Mouse (Mus musculus) embryo, embryonic 11.5 days (tissue): Measurements from ENCODE around the gene Atg7.

Experiments used
- DNase-seq: peaks from one replicate; pipeline ENCODE4 v3.0.0-alpha.2; 2012; ENCODE audit warnings: low read depth, low spot score

Atg7 gene

DNA sequence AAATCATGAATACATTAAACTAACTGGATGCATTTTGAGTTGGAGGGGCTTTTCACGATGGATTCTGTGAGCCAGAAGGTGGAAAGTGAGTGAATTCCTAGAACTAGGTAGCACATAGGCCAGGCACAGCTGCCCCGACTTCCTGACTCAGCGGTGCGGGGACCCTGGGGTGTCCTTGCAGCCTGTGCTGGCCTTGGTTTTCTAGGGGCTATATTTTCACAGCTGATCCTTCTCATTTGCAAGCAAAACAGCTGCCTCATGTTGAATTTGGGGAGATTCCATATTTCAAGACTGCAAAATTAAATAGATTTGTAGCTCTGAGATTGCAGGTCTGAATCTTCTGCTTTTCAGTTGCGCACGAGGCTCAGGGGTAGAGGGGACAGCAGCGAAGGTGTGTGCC, 139.6 kb downstream of the Atg7 start:
- DNase-seq, result no peak

DNA sequence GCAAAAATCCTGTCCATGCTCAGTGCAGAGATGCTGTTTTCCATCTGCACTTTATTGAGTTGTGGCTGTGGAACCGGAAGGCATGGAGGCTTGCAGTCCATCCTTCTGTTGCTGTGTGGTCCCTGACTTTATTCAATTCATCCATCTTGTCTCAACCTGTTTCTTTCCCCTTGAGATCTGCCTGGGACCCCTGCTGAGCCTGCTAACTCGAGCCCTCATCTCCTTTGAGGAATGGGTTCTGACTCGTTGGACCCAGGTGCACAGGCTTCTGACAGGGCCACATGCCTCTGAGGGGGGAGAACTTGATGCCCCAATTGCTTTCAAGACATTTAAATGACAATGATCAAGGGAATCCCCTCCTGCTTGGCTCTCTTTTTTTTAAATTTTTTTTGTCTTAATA, 143.6 kb downstream of the Atg7 start:
- DNase-seq, result no peak

DNA sequence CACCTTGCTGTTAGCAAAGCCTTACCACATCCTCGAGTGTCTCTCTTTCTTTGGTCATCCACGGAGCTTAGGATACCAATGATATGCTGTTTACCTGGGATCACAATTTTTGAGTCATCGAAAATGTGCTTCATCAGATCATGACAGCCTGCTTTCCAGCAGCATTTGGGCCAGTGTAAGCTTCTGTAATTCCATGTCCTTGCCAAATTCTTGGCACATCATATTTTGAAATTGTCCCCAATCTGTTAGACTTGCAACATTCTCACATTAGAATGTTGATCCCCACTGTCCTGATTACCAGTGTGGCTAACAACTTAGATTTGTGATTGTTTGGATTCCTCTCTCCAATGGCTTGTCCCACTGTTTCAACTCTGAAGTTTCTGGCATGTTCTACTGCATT, 144.7 kb downstream of the Atg7 start:
- DNase-seq, result no peak

- DNase-seq, result no peak
These were observed 145.8 kb downstream of the Atg7 start for GRCm38 (mm10) chr6:114788663-114789062.

DNA sequence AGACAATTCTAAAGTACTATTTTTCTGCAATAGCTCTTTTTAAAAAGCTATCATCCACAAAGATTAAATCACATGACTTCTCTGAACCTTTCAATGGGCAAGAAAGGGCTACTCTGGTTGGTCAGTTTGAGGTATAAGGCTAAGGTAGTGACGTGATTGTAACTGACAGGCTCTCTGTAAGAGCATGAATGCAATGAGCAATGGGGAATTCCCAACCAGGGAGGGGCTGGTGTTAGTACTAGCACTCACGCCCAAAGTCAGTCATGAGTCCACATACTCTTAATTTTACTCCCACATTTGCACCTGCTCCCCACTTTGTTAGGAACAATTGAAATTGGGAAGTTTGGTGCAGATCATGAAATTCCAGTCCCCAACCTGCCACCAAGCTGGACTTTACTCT, 147.2 kb downstream of the Atg7 start:
- no peak for DNase-seq

- DNase-seq, result no peak
These were observed 148.0 kb downstream of the Atg7 start for GRCm38 (mm10) chr6:114790902-114791301.

DNA sequence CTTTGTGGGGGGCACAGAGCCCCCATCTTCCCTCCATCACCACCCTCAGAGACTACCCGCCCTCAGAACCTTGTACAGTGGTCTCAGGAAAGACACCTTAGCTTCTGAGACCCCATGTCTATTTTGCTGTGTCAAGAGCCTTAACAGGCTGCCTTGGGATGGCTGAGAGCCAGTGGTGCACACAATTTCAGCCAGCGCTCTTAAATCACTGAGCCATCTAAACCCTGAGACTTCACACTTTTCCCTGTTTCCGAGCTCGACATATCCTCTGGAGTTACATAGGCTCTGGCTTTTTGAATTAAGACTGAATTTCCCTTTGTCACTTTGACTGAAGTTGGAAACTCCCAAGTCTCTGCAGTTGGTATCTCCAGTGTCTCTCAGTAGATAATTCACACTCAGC, 148.9 kb downstream of the Atg7 start:
- DNase-seq, result no peak

DNA sequence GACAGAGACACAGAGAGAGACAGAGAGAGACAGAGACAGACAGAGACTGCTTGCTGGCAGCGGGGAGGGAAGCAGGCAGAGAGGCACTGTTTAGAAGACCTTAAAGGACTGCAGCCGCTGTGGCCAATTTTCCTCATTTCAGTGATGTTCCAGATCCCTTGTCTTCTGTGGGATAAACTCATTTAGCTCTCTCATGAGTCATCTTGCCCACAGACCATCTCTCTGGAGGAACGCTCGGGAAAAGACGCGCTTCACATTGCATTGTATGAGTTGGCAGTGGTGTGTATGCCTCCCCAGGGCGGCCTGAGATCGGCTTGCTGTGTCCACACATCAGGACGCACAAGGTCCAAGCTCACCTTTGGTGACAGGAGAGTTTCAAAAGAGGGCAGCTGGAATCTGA, 151.8 kb downstream of the Atg7 start:
- DNase-seq, result no peak

GRCm38 (mm10) chr6:114795706-114796325, 152.9 kb downstream of the Atg7 start:
- no peak for DNase-seq

DNA sequence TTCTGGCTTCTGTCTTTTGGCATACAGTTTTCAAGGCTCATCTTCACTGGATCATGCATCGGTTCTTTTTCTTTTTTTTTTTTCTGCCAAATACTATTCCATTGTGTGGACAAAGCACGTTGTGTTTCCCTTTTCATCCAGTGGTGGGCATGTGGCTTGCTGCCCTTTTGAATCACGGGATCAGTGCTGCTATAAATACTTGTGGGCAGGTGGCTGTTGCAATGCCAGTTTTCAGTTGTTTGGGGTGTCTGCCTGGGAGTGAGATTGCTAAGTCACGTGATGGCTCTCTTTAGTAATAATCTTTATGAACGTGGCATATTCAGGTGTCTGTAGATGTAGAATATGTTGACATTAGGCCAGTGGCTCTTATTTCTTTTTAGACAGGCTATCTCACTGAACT, 155.0 kb downstream of the Atg7 start:
- no peak for DNase-seq

DNA sequence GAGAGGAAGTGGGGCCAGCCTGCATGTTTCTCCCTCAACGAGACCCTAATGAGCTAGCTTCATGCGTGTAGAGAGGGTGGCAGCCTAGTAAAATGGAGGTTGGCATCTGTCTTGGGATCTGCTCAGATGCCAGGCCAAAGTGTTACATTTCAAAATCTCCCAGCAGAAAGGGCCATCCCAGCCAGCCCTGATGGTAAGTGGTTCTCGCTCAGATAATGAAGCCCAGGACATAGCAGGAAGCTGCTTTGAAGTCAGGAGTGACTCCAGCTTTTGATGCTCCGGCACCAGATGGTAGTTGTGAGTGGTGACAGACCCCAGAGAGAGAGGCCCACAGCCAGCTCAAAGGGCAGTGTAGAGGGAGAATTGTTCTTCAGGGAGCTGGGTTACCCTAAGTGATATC, 155.8 kb downstream of the Atg7 start:
- DNase-seq, result no peak

DNA sequence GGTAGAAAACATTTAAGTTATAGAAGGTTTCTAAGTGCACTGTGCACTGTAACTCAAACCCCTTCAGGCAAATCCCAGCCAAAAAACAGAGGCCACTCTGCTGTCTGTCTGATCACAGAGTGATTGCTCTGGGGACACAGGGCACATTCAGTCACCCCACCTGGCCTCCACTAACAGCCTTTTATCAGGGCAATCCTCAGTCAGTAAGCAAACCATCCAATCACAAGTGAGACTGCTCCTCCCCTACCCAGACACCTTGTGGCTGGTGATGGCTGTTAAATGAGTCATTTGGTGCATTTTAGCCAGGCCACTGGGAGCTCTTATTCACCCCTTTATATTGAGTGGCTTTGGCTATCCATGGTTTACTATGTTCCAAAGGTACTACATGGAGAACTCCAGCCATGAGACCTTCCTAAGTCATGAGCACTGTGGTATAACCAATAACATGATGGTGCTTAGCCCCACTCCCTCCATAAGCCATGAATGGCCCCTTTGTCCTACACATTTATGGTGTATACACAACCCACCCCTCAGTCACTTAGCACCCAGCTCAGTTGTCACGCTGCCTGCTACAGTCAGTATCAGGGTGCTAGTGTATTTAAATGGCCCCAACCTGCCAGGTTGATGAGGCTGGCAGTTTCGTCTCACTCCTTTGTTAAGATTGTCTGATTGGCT, 157.5 kb downstream of the Atg7 start:
- DNase-seq, result no peak

GRCm38 (mm10) chr6:114803915-114804535, 161.1 kb downstream of the Atg7 start:
- DNase-seq, result no peak

GRCm38 (mm10) chr6:114804866-114805265, 162.0 kb downstream of the Atg7 start:
- no peak for DNase-seq

DNA sequence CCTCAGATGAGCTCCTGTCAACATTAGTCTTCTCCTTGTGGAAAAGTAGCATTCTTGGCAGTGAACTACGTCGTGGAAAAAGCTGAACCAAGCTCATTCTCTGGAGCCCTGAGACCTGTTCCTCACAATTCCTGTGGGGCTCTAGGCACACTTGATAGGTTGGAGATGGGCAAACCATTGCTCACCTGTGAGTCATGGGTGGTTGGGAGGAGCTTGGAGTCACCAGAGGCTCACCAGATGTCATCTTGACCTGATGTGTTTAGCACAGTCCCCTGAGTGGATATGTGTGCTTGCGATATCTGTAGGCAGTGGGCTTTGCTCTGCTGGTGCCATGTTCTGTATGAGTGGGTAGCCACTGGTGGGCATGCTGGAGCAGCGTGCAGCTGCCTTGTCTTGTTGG, 163.0 kb downstream of the Atg7 start:
- no peak for DNase-seq

- no peak for DNase-seq
These were observed 164.6 kb downstream of the Atg7 start for GRCm38 (mm10) chr6:114807474-114807873.

- no peak for DNase-seq
These were observed 165.9 kb downstream of the Atg7 start for GRCm38 (mm10) chr6:114808654-114809430.

GRCm38 (mm10) chr6:114809431-114809811, 166.5 kb downstream of the Atg7 start:
- no peak for DNase-seq

DNA sequence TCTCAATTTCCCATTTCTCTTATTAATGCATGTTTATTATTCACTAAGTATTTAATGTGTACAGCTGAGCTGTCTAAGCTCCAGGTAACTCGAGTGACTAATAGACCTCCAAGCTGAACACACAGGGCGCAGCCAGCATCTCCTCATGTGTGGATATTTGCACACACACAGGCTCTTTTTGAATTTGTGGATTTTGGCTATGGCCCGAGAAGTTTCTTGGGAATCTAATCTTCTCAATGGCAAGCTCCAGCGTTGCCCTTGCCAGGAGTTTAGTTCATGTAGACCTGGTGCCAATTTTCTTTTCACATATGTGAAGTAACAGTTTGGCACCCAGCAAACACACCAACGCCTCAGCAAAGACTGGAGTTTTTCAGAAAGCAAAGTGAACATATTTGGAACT, 169.4 kb downstream of the Atg7 start:
- DNase-seq, result no peak

- no peak for DNase-seq
These were observed 169.9 kb downstream of the Atg7 start for GRCm38 (mm10) chr6:114812779-114813178.

- DNase-seq, result no peak
These were observed 171.4 kb downstream of the Atg7 start for GRCm38 (mm10) chr6:114814199-114814881.
